Mouse (Mus musculus) lung, postnatal 0 days (tissue): ENCODE measurements at regions not wholly inside any gene's neighbourhood (a gene's known extent, or its start where the extent isn't known, plus 50 kb on each side); places are given as distances from the start of the nearest gene placed in this dataset.

Experiments used
- ATAC-seq: fragments of 200-750 bp; cut with Nextera tagmentation; 2 replicates; pipeline ENCODE4 v1.8.0; 2017; ENCODE audit warnings: moderate library complexity
- DNase-seq: peaks from one replicate; pipeline ENCODE4 v3.0.0-alpha.2; 2016; ENCODE audit warnings: low spot score
- H3K27ac ChIP-seq: fragments of 300-500 bp; sonication (generic); 2 replicates; pipeline ENCODE4 v1.5.1; 2014; ENCODE audit warnings: antibody characterized with exemption, mild to moderate bottlenecking, low read length, mixed read lengths
- H3K27me3 ChIP-seq: fragments of 300-500 bp; sonication (generic); replicated peaks from 2 replicates; pipeline ENCODE4 v1.6.1; 2014; ENCODE audit warnings: low read length, mixed read lengths; ENCODE audit not compliant: insufficient read depth
- H3K36me3 ChIP-seq: fragments of 300-500 bp; sonication (generic); 2 replicates; pipeline ENCODE4 v1.6.1; 2014; ENCODE audit warnings: low read length, mixed read lengths; ENCODE audit not compliant: insufficient read depth
- H3K4me1 ChIP-seq: fragments of 300-500 bp; sonication (generic); 2 replicates; pipeline ENCODE4 v1.6.1; 2014; ENCODE audit warnings: antibody characterized with exemption, low read depth, low read length, mixed read lengths; ENCODE audit not compliant: insufficient read depth
- H3K4me2 ChIP-seq: fragments of 300-500 bp; sonication (generic); replicated peaks from 2 replicates; pipeline ENCODE4 v1.6.1; 2014; ENCODE audit warnings: low read depth, mild to moderate bottlenecking, low read length, moderate library complexity, mixed read lengths
- H3K4me3 ChIP-seq: fragments of 300-500 bp; sonication (generic); 2 replicates; pipeline ENCODE4 v1.5.1; 2014; ENCODE audit warnings: low read depth, low read length
- H3K9ac ChIP-seq: fragments of 300-500 bp; sonication (generic); replicated peaks from 2 replicates; pipeline ENCODE4 v1.6.1; 2014; ENCODE audit warnings: low read depth, mild to moderate bottlenecking
- H3K9me3 ChIP-seq: fragments of 300-500 bp; sonication (generic); 2 replicates; pipeline ENCODE4 v1.6.1; 2016; ENCODE audit warnings: low read length, mixed read lengths
- CTCF ChIP-seq: IDR thresholded peaks from 2 replicates; pipeline ENCODE4 v1.5.1; 2016; ENCODE audit warnings: antibody characterized with exemption, mild to moderate bottlenecking
- EP300 ChIP-seq: IDR thresholded peaks from 2 replicates; pipeline ENCODE4 v1.6.1; 2016; ENCODE audit warnings: antibody characterized with exemption, mild to moderate bottlenecking, control low read depth
- WGBS: fragments of 180-500 bp; shearing (Covaris S2); extraction: QIAGEN DNeasy Blood & Tissue Kit; methylation state at CpG from one replicate; pipeline ENCODE4 v1.1.7; 2014; 5-methylcytosine and 5-hydroxymethylcytosine counted together

GRCm38 (mm10) chr9:84195338-84195737 lies 270.4 kb downstream of the Bckdhb start:
- ATAC-seq (no peak), DNase-seq (no peak)
- WGBS: 78% methylated on average over 4 of the region's 4 CpGs
- H3K27me3 ChIP-seq: no peaks in the 10 kb centered on the region
- H3K4me2 ChIP-seq: no peak overlapping the region
- no peak overlapping the region for H3K27ac ChIP-seq
- TF ChIP-seq EP300 (no peak), CTCF (no peak)
- no peaks in the 10 kb centered on the region for H3K4me1 ChIP-seq
- H3K9me3 ChIP-seq: no peaks in the 10 kb centered on the region
- no peak overlapping the region for H3K9ac ChIP-seq
- H3K36me3 ChIP-seq: no peaks in the 10 kb centered on the region
- H3K4me3 ChIP-seq: no peak overlapping the region

- no peak for ATAC-seq
- Histone ChIP-seq H3K9ac (no peak overlapping the region), H3K4me2 (no peak overlapping the region), H3K27ac (no peak overlapping the region), H3K4me1 (no peaks in the 10 kb centered on the region), H3K27me3 (no peaks in the 10 kb centered on the region), H3K9me3 (no peaks in the 10 kb centered on the region), H3K4me3 (no peak overlapping the region), H3K36me3 (no peaks in the 10 kb centered on the region)
- 82% methylated on average over 3 of the region's 3 CpGs for WGBS
- no peak for DNase-seq
- TF ChIP-seq CTCF (no peak), EP300 (no peak)
These were observed 275.3 kb downstream of the Bckdhb start for GRCm38 (mm10) chr9:84200208-84200607.

DNA sequence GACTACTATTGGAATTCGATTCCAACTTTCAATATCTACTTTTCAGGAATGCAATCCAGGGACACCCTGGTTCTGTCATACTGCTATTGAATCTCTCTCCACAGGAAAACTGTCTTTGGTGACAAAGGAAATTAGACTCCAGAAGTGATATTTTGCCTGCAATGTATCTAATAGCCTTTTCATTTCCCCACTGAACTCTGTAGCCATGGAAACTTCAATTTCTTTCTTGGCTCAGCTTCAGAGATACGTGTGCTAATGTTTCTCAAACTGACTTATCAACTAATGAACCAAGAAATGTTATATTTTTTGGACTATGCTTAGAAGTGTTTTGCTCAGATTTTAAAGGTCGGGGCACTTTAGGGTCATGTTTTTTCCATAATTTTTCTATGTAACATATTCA lies 279.1 kb downstream of the Bckdhb start:
- Histone ChIP-seq H3K36me3 (no peaks in the 10 kb centered on the region), H3K4me3 (no peak overlapping the region), H3K4me1 (no peaks in the 10 kb centered on the region), H3K27me3 (no peaks in the 10 kb centered on the region), H3K9me3 (no peaks in the 10 kb centered on the region), H3K27ac (no peak overlapping the region), H3K4me2 (no peak overlapping the region), H3K9ac (no peak overlapping the region)
- 60% methylated on average over 3 of the region's 3 CpGs for WGBS
- no peak for DNase-seq
- no peak for TF ChIP-seq EP300
- TF ChIP-seq CTCF: no peak
- no peak for ATAC-seq

GRCm38 (mm10) chr9:84240491-84240975 lies 315.6 kb downstream of the Bckdhb start:
- H3K4me3 ChIP-seq: no peak overlapping the region
- no peak overlapping the region for H3K4me2 ChIP-seq
- TF ChIP-seq CTCF (no peak), EP300 (no peak)
- no peaks in the 10 kb centered on the region for H3K27me3 ChIP-seq
- no peaks in the 10 kb centered on the region for H3K4me1 ChIP-seq
- DNase-seq: no peak
- H3K36me3 ChIP-seq: no peaks in the 10 kb centered on the region
- 67% methylated on average over 4 of the region's 4 CpGs for WGBS
- no peak overlapping the region for H3K9ac ChIP-seq
- no peak overlapping the region for H3K27ac ChIP-seq
- ATAC-seq: no peak
- no peaks in the 10 kb centered on the region for H3K9me3 ChIP-seq

DNA sequence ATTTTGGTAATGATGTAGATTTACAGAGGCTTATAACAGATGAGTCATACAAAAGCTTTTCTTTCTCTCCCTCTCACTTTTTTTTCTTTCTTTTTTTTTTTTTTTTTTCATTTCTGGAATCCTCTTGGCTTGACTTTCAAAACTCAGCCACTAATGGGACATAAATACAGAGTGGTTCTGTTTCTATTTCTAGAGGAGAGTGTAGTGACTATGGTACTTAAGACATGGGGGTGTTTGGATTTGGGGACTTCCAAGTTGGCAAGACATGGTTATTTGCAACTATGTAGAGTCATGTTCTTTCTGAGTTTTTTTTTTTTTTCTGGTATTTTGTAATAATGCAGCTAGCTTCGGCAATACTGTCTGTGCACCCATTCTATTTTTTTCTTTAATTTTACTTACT lies 324.8 kb downstream of the Bckdhb start:
- ATAC-seq (no peak; the same call in 1 of the 2 replicates), DNase-seq (peak; percentile 57)
- TF ChIP-seq EP300: no peak
- no peak for TF ChIP-seq CTCF
- no peaks in the 10 kb centered on the region for H3K36me3 ChIP-seq
- no peak overlapping the region for H3K27ac ChIP-seq
- no peaks in the 10 kb centered on the region for H3K27me3 ChIP-seq
- no peaks in the 10 kb centered on the region for H3K9me3 ChIP-seq
- H3K4me1 ChIP-seq: no peaks in the 10 kb centered on the region
- no peak overlapping the region for H3K4me3 ChIP-seq
- H3K9ac ChIP-seq: no peak overlapping the region
- WGBS: 66% methylated on average over 1 of the region's 1 CpGs
- H3K4me2 ChIP-seq: no peak overlapping the region

DNA sequence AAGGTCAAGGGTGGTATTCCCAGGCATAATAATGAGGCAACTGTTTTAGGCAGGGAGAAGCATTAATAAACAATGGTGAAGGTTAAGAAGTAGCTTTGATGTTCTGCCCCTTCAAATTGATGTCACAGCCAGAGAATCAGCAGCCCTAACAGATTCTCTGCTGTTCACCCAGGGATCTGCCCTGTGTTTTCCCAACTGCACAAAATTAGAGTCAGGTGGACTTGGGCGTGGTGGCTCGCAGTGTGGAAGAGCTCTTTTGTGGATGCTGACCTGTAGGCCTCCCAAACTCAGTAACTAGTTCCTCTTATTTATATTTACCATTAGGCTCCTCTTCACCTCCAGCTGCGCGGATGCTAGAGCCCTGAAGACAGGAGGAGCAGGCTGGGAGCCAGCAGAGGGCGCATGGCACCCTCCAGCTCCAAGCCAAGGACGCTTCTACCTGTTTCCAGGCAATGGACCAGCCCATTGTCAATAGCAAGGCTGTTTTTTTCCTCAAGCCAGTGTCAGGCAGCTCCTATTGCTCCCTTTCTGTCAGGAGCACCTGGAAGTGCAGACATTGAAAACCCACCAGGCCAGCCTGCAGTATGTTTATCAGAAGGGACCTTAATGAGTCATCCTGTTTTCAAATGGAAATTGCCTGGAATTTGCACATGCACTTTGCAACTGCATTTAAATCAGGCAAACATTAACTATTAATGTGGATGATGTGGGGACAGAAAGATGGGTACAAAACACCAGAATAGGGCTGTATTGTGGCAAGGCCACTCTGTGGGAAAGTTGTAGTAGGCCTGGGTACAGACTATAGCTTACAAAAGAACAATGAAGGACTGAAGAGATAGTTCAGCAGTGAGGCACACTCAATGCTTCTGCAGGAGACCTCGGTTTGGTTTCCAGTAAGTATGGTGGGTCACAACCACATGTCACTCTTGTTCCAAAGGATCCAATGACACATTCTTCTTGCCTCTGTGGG lies 328.4 kb downstream of the Bckdhb start:
- H3K27ac ChIP-seq: no peak overlapping the region
- no peaks in the 10 kb centered on the region for H3K36me3 ChIP-seq
- WGBS: 23% methylated on average over 7 of the region's 7 CpGs
- H3K4me3 ChIP-seq: no peak overlapping the region
- no peaks in the 10 kb centered on the region for H3K27me3 ChIP-seq
- no peak overlapping the region for H3K9ac ChIP-seq
- no peaks in the 10 kb centered on the region for H3K9me3 ChIP-seq
- no peak overlapping the region for H3K4me2 ChIP-seq
- TF ChIP-seq EP300: no peak
- TF ChIP-seq CTCF: peak; percentile 79
- peak; percentile 38 for DNase-seq
- no peaks in the 10 kb centered on the region for H3K4me1 ChIP-seq
- ATAC-seq: no peak; the same call in 1 of the 2 replicates
